ENCODE assay signal across 8 mouse cellular contexts in genomic region chr10:111166057-111166841, GRCm38 (mm10). TPM values are rescaled to one million over a fixed set of nuclear protein-coding genes. Genes with fewer than 3 reads are reported as not detected.
A peak's percentile ranks its signal among the peaks of the same experiment; 100 is the strongest.
DNase-seq lines count a peak whose midpoint lies in the region; ATAC-seq and TF ChIP-seq lines count a peak whose summit lies in the region.

No protein-coding gene starts in this region.

- no peak for TF ChIP-seq CTCF in liver, adult 2 months (IDR thresholded peaks at IDR 0.05; ENCODE audit: low read depth, low read length)

- H3K79me2 ChIP-seq in liver, adult 2 months (ENCODE audit: control insufficient read depth, insufficient read depth, low read length) = peaks cover 44% of the 10 kb centered on the region

- H3K4me3 ChIP-seq in liver, adult 2 months (ENCODE audit: insufficient read depth, low read depth, low read length) = peak overlapping the region; percentile 90; the same call in 1 of the 2 replicates
- peak overlapping the region; percentile 94 for H3K4me3 ChIP-seq in embryonic facial prominence, embryonic 13.5 days
- H3K4me3 ChIP-seq in intestine, embryonic 14.5 days (ENCODE audit: low read depth, low read length) = peak overlapping the region; percentile 90
- H3K4me3 ChIP-seq in neural tube, embryonic 12.5 days = peak overlapping the region; percentile 91

- no peaks in the 10 kb centered on the region for H3K27me3 ChIP-seq in liver, adult 2 months (ENCODE audit: control insufficient read depth, insufficient read depth, low read length)
- H3K27me3 ChIP-seq in embryonic facial prominence, embryonic 13.5 days = no peaks in the 10 kb centered on the region
- H3K27me3 ChIP-seq in intestine, embryonic 14.5 days (replicated peaks; ENCODE audit: control insufficient read depth, insufficient read depth, low read length) = no peaks in the 10 kb centered on the region
- H3K27me3 ChIP-seq in neural tube, embryonic 12.5 days (replicated peaks) = no peaks in the 10 kb centered on the region

- no peaks in the 10 kb centered on the region for H3K36me3 ChIP-seq in liver, adult 2 months (ENCODE audit: control insufficient read depth, insufficient read depth, low read length)
- no peaks in the 10 kb centered on the region for H3K36me3 ChIP-seq in embryonic facial prominence, embryonic 13.5 days
- H3K36me3 ChIP-seq in intestine, embryonic 14.5 days (ENCODE audit: control insufficient read depth, insufficient read depth, low read length) = no peaks in the 10 kb centered on the region
- no peaks in the 10 kb centered on the region for H3K36me3 ChIP-seq in neural tube, embryonic 12.5 days

- H3K4me1 ChIP-seq in liver, adult 2 months (ENCODE audit: control insufficient read depth, insufficient read depth, low read length) = peaks cover 26% of the 10 kb centered on the region
- peaks cover 15% of the 10 kb centered on the region; the same call in 1 of the 2 replicates for H3K4me1 ChIP-seq in embryonic facial prominence, embryonic 13.5 days
- H3K4me1 ChIP-seq in intestine, embryonic 14.5 days (replicated peaks; ENCODE audit: control insufficient read depth, insufficient read depth, low read length) = peaks cover 9% of the 10 kb centered on the region; the same call in 1 of the 2 replicates
- 0 out of 2 replicates have a peak, but pooled peaks cover 3% of the 10 kb centered on the region for H3K4me1 ChIP-seq in neural tube, embryonic 12.5 days

- H3K9me3 ChIP-seq in embryonic facial prominence, embryonic 13.5 days = no peaks in the 10 kb centered on the region
- H3K9me3 ChIP-seq in intestine, embryonic 14.5 days (ENCODE audit: control insufficient read depth, low read length) = no peaks in the 10 kb centered on the region
- no peaks in the 10 kb centered on the region for H3K9me3 ChIP-seq in neural tube, embryonic 12.5 days

- H3K4me2 ChIP-seq in embryonic facial prominence, embryonic 13.5 days = peak overlapping the region; percentile 72
- peak overlapping the region; percentile 65 for H3K4me2 ChIP-seq in intestine, embryonic 14.5 days (ENCODE audit: low read length)
- H3K4me2 ChIP-seq in neural tube, embryonic 12.5 days (replicated peaks) = peak overlapping the region; percentile 73

- no peak for TF ChIP-seq POLR2A in liver, adult 2 months (IDR thresholded peaks at IDR 0.05; ENCODE audit: extremely low read depth, insufficient read depth, low read length)

- ATAC-seq in embryonic facial prominence, embryonic 13.5 days (ENCODE audit: insufficient number of reproducible peaks, insufficient read depth, low FRiP score, low TSS enrichment, low read depth) = no peak
- ATAC-seq in intestine, embryonic 14.5 days (replicated peaks; ENCODE audit: low FRiP score, low TSS enrichment, low read depth) = no peak
- ATAC-seq in neural tube, embryonic 12.5 days (ENCODE audit: low FRiP score, low read depth) = no peak

- peak; percentile 62 for DNase-seq in liver, adult 2 months (ENCODE audit: extremely low read depth, low read depth, low spot score)
- DNase-seq in liver = no peak
- no peak for DNase-seq in intestine, embryonic 14.5 days (ENCODE audit: low spot score)
- DNase-seq in thymus, postnatal 25 days = no peak
- no peak for DNase-seq in urinary bladder, postnatal 14 days (ENCODE audit: low spot score)
- no peak for DNase-seq in urinary bladder, postnatal 25 days (ENCODE audit: low spot score)

- H3K27ac ChIP-seq in liver, adult 2 months (replicated peaks; ENCODE audit: insufficient read depth, low read depth, low read length) = no peak overlapping the region
- H3K27ac ChIP-seq in embryonic facial prominence, embryonic 13.5 days = peak overlapping the region; percentile 92; the same call in 1 of the 2 replicates
- no peak overlapping the region for H3K27ac ChIP-seq in intestine, embryonic 14.5 days (ENCODE audit: low read depth)
- no peak overlapping the region for H3K27ac ChIP-seq in neural tube, embryonic 12.5 days

- 37% methylated on average over 4 of the region's 4 CpGs for WGBS in liver, adult 2 months
- WGBS in embryonic facial prominence, embryonic 13.5 days = 11% methylated on average over 4 of the region's 4 CpGs
- WGBS in intestine, embryonic 14.5 days = 62% methylated on average over 4 of the region's 4 CpGs
- 42% methylated on average over 4 of the region's 4 CpGs for WGBS in neural tube, embryonic 12.5 days

- no peak overlapping the region for H3K9ac ChIP-seq in liver, adult 2 months (ENCODE audit: low read depth, low read length)
- peak overlapping the region; percentile 94; the same call in 1 of the 2 replicates for H3K9ac ChIP-seq in embryonic facial prominence, embryonic 13.5 days
- peak overlapping the region; percentile 79 for H3K9ac ChIP-seq in intestine, embryonic 14.5 days (ENCODE audit: low read length)
- no peak overlapping the region for H3K9ac ChIP-seq in neural tube, embryonic 12.5 days

RNA-seq across cellular contexts. Expression of gene Osbpl8, which starts 1.7 kb away (rescaled TPM):
- 30.0 and 30.9 TPM in 2 replicates for total RNA-seq in liver, adult 2 months (2014; rRNA removed)
- 3.7 and 4.2 TPM in 2 replicates for polyA plus RNA-seq in liver, adult 2 months (2012; rRNA removed)
- 13.1 and 13.7 TPM in 2 replicates for polyA plus RNA-seq in embryonic facial prominence, embryonic 13.5 days (2015; fragmentation: Nextera tagmentation; extraction: Ambion mirVana)
- polyA plus RNA-seq in intestine, embryonic 14.5 days (2014; fragmentation: Nextera tagmentation; extraction: Ambion mirVana) = 6.2 and 6.7 TPM in 2 replicates
- 18.3 and 20.7 TPM in 2 replicates for polyA plus RNA-seq in neural tube, embryonic 12.5 days (2016; fragmentation: Nextera tagmentation; extraction: Ambion mirVana)

Comparison
In these comparisons a context has a peak if more than half of its experiments do, and no peak if none do; other contexts are left out.
1. H3K9ac ChIP-seq: peak in embryonic facial prominence, embryonic 13.5 days (single experiment) and intestine, embryonic 14.5 days (single experiment); none in liver, adult 2 months (single experiment) and neural tube, embryonic 12.5 days (single experiment).
2. Peak in every context shown above with its lines, with median percentiles within 50 percentile points of each other: H3K4me3 ChIP-seq and H3K4me2 ChIP-seq.